Mouse (Mus musculus) midbrain, embryonic 11.5 days (tissue): ENCODE results near the gene Gm21188. TPM values are rescaled to one million over a fixed set of nuclear protein-coding genes. Genes with fewer than 3 reads are reported as not detected.
"Not testable (repeated sequence)": the region's sequence is repeated elsewhere in the genome, so short reads cannot be mapped to it uniquely, and the experiment has no call there.

Source experiments
- ATAC-seq: fragments of 200-750 bp; cut with Nextera tagmentation; 2 replicates; pipeline ENCODE4 v1.8.0; 2017; ENCODE audit warnings: moderate TSS enrichment, moderate library complexity; ENCODE audit not compliant: low FRiP score
- DNase-seq: peaks from one replicate; pipeline ENCODE4 v3.0.0; 2015; ENCODE audit warnings: low spot score; ENCODE audit errors: missing footprints
- H3K27ac ChIP-seq: fragments of 300-500 bp; sonication (generic); 2 replicates; pipeline ENCODE4 v1.5.1; 2014; ENCODE audit warnings: low read depth, low read length
- H3K27me3 ChIP-seq: fragments of 300-500 bp; sonication (generic); 2 replicates; pipeline ENCODE4 v1.6.1; 2014; ENCODE audit warnings: mild to moderate bottlenecking, low read length, moderate library complexity, mixed read lengths; ENCODE audit not compliant: control insufficient read depth, insufficient read depth
- H3K36me3 ChIP-seq: fragments of 300-500 bp; sonication (generic); 2 replicates; pipeline ENCODE4 v1.6.1; 2014; ENCODE audit warnings: mild to moderate bottlenecking, low read length, moderate library complexity, mixed read lengths; ENCODE audit not compliant: control insufficient read depth, insufficient read depth
- H3K4me1 ChIP-seq: fragments of 300-500 bp; sonication (generic); 2 replicates; pipeline ENCODE4 v1.6.1; 2014; ENCODE audit warnings: low read length; ENCODE audit not compliant: control insufficient read depth, insufficient read depth
- H3K4me2 ChIP-seq: fragments of 300-500 bp; sonication (generic); 2 replicates; pipeline ENCODE4 v1.6.1; 2014; ENCODE audit warnings: mild to moderate bottlenecking, moderate library complexity
- H3K4me3 ChIP-seq: fragments of 300-500 bp; sonication (generic); 2 replicates; pipeline ENCODE4 v1.5.1; 2014; ENCODE audit warnings: low read depth, low read length
- H3K9ac ChIP-seq: fragments of 300-500 bp; sonication (generic); 2 replicates; pipeline ENCODE4 v1.6.1; 2014; ENCODE audit warnings: low read length
- H3K9me3 ChIP-seq: fragments of 300-500 bp; sonication (generic); 2 replicates; pipeline ENCODE4 v1.6.1; 2016; ENCODE audit warnings: low read length; ENCODE audit not compliant: control insufficient read depth
- WGBS: fragments of 180-500 bp; shearing (Covaris S2); extraction: QIAGEN DNeasy Blood & Tissue Kit; methylation state at CpG from one replicate; pipeline ENCODE4 v1.1.7; 2014; 5-methylcytosine and 5-hydroxymethylcytosine counted together
- polyA plus RNA-seq: library from polyadenylated mRNA; unstranded; fragments of >200 nt; fragmentation: Nextera tagmentation; extraction: Ambion mirVana; gene quantifications from 2 replicates; pipeline ENCODE4 v1.2.1, GENCODE M21; 2014

The Gm21188 gene
- polyA plus RNA-seq, 1 experiment from 2014 or later: not detected

- peak; percentile 92 for DNase-seq
- not testable (repeated sequence) for H3K4me1 ChIP-seq, H3K36me3 ChIP-seq, H3K9me3 ChIP-seq, H3K9ac ChIP-seq, ATAC-seq, H3K4me3 ChIP-seq, H3K27ac ChIP-seq, H3K4me2 ChIP-seq
- H3K27me3 ChIP-seq: peaks cover 12% of the 10 kb centered on the region
- WGBS: 1% methylated on average over 16 of the region's 19 CpGs
Measured at GRCm38 (mm10) chr13:120033516-120034190, 18.3 kb downstream of the Gm21188 start.

DNA sequence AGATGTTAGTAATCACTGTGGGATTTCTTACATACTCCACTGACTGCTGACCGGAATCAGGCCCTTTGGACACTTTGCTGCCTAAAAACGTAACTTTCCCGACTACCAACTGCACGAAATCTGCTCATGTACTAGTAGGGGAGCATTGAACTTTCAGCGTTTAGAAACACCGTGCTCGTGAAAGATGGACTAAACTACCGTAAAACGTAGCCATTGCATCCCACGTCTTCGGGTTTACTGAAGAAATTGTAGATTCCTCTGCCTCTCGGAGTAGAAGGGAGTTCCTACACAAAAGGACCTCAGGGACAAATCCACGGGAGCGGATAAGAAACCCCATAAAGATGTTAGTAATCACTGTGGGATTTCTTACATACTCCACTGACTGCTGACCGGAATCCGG, 20.3 kb downstream of the Gm21188 start:
- H3K27ac ChIP-seq, H3K4me1 ChIP-seq, DNase-seq, H3K36me3 ChIP-seq, H3K9ac ChIP-seq, H3K4me3 ChIP-seq, H3K4me2 ChIP-seq, ATAC-seq, H3K27me3 ChIP-seq, H3K9me3 ChIP-seq: not testable (repeated sequence)
- under 1% methylated on average over 11 of the region's 16 CpGs for WGBS

GRCm38 (mm10) chr13:120027368-120027767, 24.6 kb downstream of the Gm21188 start:
- not testable (repeated sequence) for H3K4me1 ChIP-seq, H3K27me3 ChIP-seq, H3K9ac ChIP-seq, H3K4me2 ChIP-seq, ATAC-seq, H3K27ac ChIP-seq, H3K4me3 ChIP-seq, H3K36me3 ChIP-seq, H3K9me3 ChIP-seq
- WGBS: 0% methylated on average over 11 of the region's 11 CpGs
- DNase-seq: peak; percentile 86

DNA sequence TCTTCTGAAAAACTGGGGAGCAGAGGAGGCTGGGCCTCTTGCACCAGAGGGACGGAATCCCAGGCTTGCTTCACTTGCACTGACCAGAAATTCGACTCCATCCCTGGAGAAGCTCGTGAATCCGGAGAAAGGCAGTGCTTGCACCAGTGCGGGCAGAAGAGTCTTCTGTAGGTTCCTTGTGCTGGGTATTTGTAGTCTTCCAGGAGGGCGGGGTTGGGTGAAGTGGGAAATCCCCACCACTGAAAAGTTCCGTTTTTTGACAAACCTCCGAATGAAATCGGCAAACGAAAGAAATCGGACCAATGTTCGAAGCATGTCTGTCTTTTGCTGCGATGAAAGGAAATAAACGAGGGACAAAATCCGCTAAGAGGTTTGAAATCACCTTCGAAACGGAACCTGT, 25.1 kb downstream of the Gm21188 start, which contains the start of gene Gm36079:
Gene Gm36079, minus strand, starts transcription at position 101 of the 400 bp plus-strand sequence.
- WGBS: 0% methylated on average over 4 of the region's 17 CpGs
- H3K9me3 ChIP-seq, H3K9ac ChIP-seq, DNase-seq, ATAC-seq, H3K36me3 ChIP-seq, H3K27me3 ChIP-seq, H3K4me3 ChIP-seq, H3K27ac ChIP-seq, H3K4me2 ChIP-seq, H3K4me1 ChIP-seq: not testable (repeated sequence)

DNA sequence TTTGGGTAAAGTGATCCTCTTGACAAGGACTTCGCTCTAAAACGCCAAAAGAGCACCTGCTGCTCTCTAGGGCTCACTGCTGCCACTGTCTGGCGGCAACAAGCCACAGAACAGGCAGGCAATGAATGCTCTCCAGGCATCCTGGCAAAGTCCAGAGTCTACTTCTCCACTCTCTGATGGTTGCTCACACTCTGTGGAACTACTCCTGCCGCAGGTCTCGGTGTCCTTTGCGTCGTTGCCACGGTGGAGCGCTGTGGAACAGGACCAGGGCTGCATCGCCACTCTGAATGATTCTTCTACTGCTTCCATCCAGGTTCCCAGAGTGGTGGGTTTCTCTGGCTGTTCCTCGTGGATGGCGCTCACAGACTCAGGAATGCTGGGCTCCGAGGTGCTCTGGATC, 25.6 kb downstream of the Gm21188 start:
- H3K9me3 ChIP-seq, H3K4me1 ChIP-seq, DNase-seq, H3K9ac ChIP-seq, H3K4me3 ChIP-seq, H3K27me3 ChIP-seq, H3K27ac ChIP-seq, H3K4me2 ChIP-seq, H3K36me3 ChIP-seq: not testable (repeated sequence)
- 0% methylated on average over 3 of the region's 13 CpGs for WGBS
- peak; percentile 79 for ATAC-seq

- peak; percentile 87 for DNase-seq
- not testable (repeated sequence) for ATAC-seq, H3K9me3 ChIP-seq, H3K27ac ChIP-seq, H3K4me2 ChIP-seq, H3K4me3 ChIP-seq, H3K36me3 ChIP-seq, H3K9ac ChIP-seq, H3K27me3 ChIP-seq, H3K4me1 ChIP-seq
- 9% methylated on average over 4 of the region's 4 CpGs for WGBS
Measured at GRCm38 (mm10) chr13:120025576-120025975, 26.4 kb downstream of the Gm21188 start.

DNA sequence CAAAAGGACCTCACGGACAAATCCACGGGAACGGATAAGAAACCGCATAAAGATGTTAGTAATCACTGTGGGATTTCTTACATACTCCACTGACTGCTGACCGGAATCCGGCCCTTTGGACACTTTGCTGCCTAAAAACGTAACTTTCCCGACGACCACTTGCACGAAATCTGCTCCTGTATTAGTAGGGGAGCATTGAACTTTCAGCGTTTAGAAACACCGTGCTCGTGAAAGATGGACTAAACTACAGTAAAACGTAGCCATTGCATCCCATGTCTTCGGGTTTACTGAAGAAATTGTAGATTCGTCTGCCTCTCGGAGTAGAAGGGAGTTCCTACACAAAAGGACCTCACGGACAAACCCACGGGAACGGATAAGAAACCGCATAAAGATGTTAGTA, 27.0 kb downstream of the Gm21188 start:
- not testable (repeated sequence) for H3K4me2 ChIP-seq, H3K9ac ChIP-seq, H3K27me3 ChIP-seq, H3K36me3 ChIP-seq, H3K9me3 ChIP-seq, H3K4me1 ChIP-seq, H3K27ac ChIP-seq, ATAC-seq, H3K4me3 ChIP-seq
- 2% methylated on average over 18 of the region's 21 CpGs for WGBS
- DNase-seq: peak; percentile 92

DNA sequence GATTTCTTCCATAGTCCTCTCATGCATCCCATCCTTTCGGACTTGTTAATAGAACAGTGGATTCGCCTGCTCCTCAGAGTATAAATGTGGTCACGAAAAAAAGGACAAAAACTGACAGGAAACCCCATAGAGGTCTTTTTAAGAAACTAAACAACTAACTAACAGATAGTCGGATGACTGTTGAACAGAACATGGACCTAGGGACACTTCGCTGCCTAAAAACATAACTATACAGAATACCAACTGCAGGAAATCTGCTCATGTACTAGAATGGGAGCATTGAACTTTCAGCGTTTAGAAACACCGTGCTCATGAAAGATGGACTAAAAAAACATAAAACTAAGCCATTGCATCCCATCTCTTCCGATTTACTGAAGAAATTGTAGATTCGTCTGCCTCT, 27.4 kb downstream of the Gm21188 start:
- H3K4me2 ChIP-seq, H3K9ac ChIP-seq, H3K9me3 ChIP-seq, H3K27ac ChIP-seq, H3K36me3 ChIP-seq, H3K27me3 ChIP-seq, H3K4me1 ChIP-seq, H3K4me3 ChIP-seq, ATAC-seq: not testable (repeated sequence)
- WGBS: 7% methylated on average over 9 of the region's 9 CpGs
- DNase-seq: peak; percentile 91

DNA sequence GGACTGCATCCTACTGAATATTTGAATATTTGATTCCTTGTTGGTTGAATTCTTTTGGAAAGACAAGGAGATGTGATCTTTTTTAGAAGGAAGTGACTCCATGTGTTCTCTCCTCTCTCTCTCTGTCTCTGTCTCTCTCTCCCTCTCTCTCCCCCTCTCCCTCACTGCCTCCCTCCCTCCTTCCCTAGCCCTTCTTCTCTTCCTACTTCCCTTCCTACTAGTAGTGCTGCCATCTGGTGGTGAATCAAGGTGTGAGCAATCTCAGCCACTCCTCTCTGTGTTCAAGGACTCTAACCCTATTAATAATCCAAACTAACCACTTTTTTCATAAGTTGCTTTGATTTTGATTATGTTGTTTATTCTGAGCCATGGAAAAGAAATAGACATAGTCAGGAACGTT, 30.5 kb downstream of the Gm21188 start:
- H3K9ac ChIP-seq, H3K4me1 ChIP-seq, H3K4me3 ChIP-seq, H3K36me3 ChIP-seq, DNase-seq, H3K27me3 ChIP-seq, H3K27ac ChIP-seq, H3K4me2 ChIP-seq, H3K9me3 ChIP-seq: not testable (repeated sequence)
- WGBS: no CpG with 5 or more reads among the region's 1 CpGs
- peak; percentile 77; the same call in 1 of the 2 replicates for ATAC-seq
